Mouse (Mus musculus): ENCODE results near the gene Gne.

- TF ChIP-seq CTCF (IDR thresholded peaks at IDR 0.05; ENCODE audit: low read depth) (no peak), EP300 (IDR thresholded peaks at IDR 0.05; ENCODE audit: low read depth) (no peak)
Observed at GRCm38 (mm10) chr4:44022766-44023165, 61.2 kb downstream of the Gne start.

All from liver, embryonic 14.5 days (tissue).